Mouse (Mus musculus) liver, embryonic 16.5 days (tissue): Measurements from ENCODE around the gene Tspan3. TPM values are rescaled to one million over a fixed set of nuclear protein-coding genes. Genes with fewer than 3 reads are reported as not detected.

Experiments
- ATAC-seq: fragments of 200-750 bp; cut with Nextera tagmentation; 2 replicates; pipeline ENCODE4 v1.8.0; 2017; ENCODE audit warnings: low read depth, mild to moderate bottlenecking, moderate number of reproducible peaks, moderate library complexity
- H3K27ac ChIP-seq: fragments of 300-500 bp; sonication (generic); 2 replicates; pipeline ENCODE4 v1.5.1; 2014; ENCODE audit warnings: mild to moderate bottlenecking, low read length
- H3K27me3 ChIP-seq: fragments of 300-500 bp; sonication (generic); 2 replicates; pipeline ENCODE4 v1.6.1; 2014; ENCODE audit warnings: low read depth, low read length, mixed read lengths; ENCODE audit not compliant: control insufficient read depth, insufficient read depth
- H3K36me3 ChIP-seq: fragments of 300-500 bp; sonication (generic); 2 replicates; pipeline ENCODE4 v1.6.1; 2014; ENCODE audit warnings: mild to moderate bottlenecking; ENCODE audit not compliant: control insufficient read depth, insufficient read depth
- H3K4me1 ChIP-seq: fragments of 300-500 bp; sonication (generic); 2 replicates; pipeline ENCODE4 v1.6.1; 2014; ENCODE audit warnings: low read depth, low read length, mixed read lengths; ENCODE audit not compliant: control insufficient read depth
- H3K4me2 ChIP-seq: fragments of 300-500 bp; sonication (generic); 2 replicates; pipeline ENCODE4 v1.6.1; 2014; ENCODE audit warnings: low read depth, low read length, mixed read lengths
- H3K4me3 ChIP-seq: fragments of 300-500 bp; sonication (generic); 2 replicates; pipeline ENCODE4 v1.5.1; 2014; ENCODE audit warnings: low read depth, mild to moderate bottlenecking, low read length
- H3K9ac ChIP-seq: fragments of 300-500 bp; sonication (generic); 2 replicates; pipeline ENCODE4 v1.6.1; 2014; ENCODE audit warnings: low read depth, low read length
- H3K9me3 ChIP-seq: fragments of 300-500 bp; sonication (generic); replicated peaks from 2 replicates; pipeline ENCODE4 v1.6.1; 2016; ENCODE audit warnings: low read length; ENCODE audit not compliant: control insufficient read depth
- WGBS: fragments of 180-500 bp; shearing (Covaris S2); extraction: QIAGEN DNeasy Blood & Tissue Kit; methylation state at CpG from one replicate; pipeline ENCODE4 v1.1.7; 2014; ENCODE audit not compliant: insufficient replicate concordance; 5-methylcytosine and 5-hydroxymethylcytosine counted together
- polyA plus RNA-seq: library from polyadenylated mRNA; unstranded; fragments of >200 nt; fragmentation: Nextera tagmentation; extraction: Ambion mirVana; gene quantifications from 2 replicates; pipeline ENCODE4 v1.2.1, GENCODE M21; 2015

Gene Tspan3
- polyA plus RNA-seq, 1 experiment from 2014 or later, result 27.5 TPM

DNA sequence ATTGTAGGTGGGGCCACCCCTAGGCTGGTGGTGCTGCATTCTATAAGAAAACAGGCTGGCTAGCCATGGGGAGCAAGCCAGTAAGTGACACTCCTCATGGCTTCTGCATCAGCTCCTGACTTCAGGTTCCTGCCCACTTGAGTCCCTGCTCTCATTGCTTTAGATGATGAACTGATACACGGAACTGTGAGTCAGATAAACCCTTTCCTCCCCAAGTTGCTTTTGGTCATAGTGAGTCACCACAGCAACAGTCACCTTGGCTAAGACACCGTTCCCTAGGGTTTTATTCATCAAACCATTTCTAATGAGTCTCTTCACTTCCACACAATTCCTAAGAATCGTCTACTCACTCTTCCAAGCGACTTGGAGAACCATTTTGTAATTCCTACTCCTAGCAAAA lies 31.6 kb upstream of the Tspan3 start:
- 57% methylated on average over 4 of the region's 4 CpGs for WGBS

DNA sequence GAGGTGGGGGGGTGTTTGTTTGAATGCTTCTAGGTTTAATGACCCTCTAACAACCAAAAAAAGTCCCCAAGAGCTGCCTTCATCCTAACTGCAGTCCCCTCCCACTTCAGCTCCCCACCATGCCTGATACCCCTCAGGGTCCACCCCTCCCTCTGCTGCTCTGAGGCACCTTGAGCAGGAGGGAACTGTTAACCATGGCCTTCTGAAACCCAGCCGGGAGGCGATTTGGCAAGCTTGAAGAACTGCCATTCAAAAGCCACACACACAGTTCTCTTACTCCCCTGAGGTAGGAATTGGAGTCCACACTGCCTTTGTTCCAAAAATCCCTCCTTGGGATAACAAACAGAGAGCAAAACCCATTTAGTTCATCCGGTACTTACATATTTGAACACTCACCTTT lies 29.9 kb upstream of the Tspan3 start:
- H3K27me3 ChIP-seq, result no peaks in the 10 kb centered on the region
- no peaks in the 10 kb centered on the region for H3K9me3 ChIP-seq
- H3K4me1 ChIP-seq, result no peaks in the 10 kb centered on the region
- no peak overlapping the region for H3K27ac ChIP-seq
- H3K4me3 ChIP-seq, result no peak overlapping the region
- H3K36me3 ChIP-seq, result no peaks in the 10 kb centered on the region
- ATAC-seq, result no peak
- H3K4me2 ChIP-seq, result no peak overlapping the region
- H3K9ac ChIP-seq, result no peak overlapping the region
- WGBS, result 66% methylated on average over 3 of the region's 3 CpGs

More for the DNA sequence above, 31.6 kb upstream of the Tspan3 start:
- H3K4me2 ChIP-seq, result no peak overlapping the region
- H3K4me3 ChIP-seq, result no peak overlapping the region
- H3K36me3 ChIP-seq, result no peaks in the 10 kb centered on the region
- no peaks in the 10 kb centered on the region for H3K9me3 ChIP-seq
- no peak overlapping the region for H3K9ac ChIP-seq
- H3K27me3 ChIP-seq, result no peaks in the 10 kb centered on the region
- no peaks in the 10 kb centered on the region for H3K4me1 ChIP-seq
- no peak overlapping the region for H3K27ac ChIP-seq
- ATAC-seq, result no peak

DNA sequence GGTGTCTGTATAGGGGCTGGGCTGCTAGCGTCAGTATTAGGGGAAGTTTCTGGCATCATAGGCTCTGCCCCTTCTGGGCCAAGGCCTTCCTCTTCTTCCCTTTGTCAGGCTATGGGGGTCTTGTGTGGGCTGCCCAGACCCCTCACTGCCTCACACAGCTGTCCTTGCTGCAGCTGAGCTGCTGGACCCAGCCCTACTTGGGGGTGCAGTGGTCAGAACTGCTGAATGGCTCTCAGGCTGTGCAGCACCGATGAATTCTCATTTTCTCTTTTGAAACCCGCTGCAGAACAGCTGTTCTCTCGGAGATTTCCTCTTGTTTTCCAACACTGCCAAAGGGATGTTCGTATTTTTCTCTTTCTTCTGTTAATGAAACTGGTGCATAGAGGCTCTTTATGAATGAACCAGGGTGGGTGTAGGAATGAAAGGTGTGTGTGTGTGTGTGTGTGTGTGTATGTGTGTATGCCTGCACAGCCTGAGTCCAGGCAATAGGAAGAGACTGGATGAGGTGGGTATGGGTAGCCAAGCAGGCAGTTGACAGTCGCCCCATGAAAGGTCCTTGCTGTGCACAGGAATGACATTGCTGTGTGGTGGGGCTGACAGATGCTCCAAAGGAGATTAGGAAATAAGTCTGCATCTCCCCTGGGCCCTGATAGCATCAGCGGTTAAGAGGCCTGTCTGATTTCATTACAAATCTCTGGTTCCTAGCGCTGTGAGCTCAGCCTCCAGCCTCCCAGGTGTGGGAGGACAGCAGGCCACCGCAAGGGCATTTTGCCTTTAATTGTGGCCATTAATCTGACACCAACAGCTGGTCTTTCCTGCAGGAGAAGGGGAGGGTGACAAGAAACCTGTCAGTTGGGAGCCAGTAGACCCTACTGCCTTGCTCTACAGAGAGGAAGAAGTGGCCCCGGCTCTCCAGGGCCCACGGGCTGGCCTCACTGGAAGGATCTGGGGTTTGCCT lies 26.5 kb upstream of the Tspan3 start:
- H3K9ac ChIP-seq, result no peak overlapping the region
- no peak overlapping the region for H3K4me3 ChIP-seq
- no peaks in the 10 kb centered on the region for H3K4me1 ChIP-seq
- no peak overlapping the region for H3K4me2 ChIP-seq
- H3K27ac ChIP-seq, result no peak overlapping the region
- no peak for ATAC-seq
- H3K36me3 ChIP-seq, result no peaks in the 10 kb centered on the region
- no peaks in the 10 kb centered on the region for H3K9me3 ChIP-seq
- no peaks in the 10 kb centered on the region for H3K27me3 ChIP-seq
- WGBS, result 46% methylated on average over 11 of the region's 11 CpGs

DNA sequence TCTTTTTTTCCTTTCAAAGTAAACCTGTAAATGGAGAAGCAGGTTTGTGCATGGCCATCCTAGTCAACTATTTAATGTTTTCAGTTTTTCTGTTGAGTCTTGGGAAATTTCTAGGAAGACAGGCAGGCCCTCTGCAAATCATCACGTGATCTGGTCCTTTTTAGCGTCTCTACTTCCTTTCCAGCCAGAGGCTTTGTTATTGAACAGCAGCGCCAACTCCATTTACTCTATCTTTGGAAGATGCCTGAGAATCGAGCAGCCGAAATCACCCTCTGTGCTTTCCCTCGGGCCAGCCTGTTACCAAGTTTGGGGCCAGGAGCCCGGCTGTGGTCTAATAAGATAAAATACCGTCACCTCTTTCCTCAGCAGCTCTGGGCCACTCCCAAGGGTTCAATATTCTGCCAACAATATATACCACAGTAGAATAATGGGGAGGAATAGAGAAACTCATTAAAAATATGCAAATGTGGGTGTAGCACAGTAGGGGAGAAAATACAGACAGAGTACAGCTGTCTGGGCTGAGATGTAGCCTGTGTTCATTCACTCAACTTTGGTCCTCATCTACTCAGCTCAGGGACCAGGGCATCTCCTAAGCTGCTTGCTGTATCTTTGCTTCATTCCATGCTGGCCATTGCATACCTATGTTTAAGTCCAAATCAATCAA lies 15.0 kb upstream of the Tspan3 start:
- no peak overlapping the region for H3K4me3 ChIP-seq
- no peaks in the 10 kb centered on the region for H3K27me3 ChIP-seq
- H3K27ac ChIP-seq, result no peak overlapping the region
- ATAC-seq, result no peak
- H3K4me2 ChIP-seq, result no peak overlapping the region
- no peaks in the 10 kb centered on the region for H3K4me1 ChIP-seq
- H3K9ac ChIP-seq, result no peak overlapping the region
- H3K9me3 ChIP-seq, result no peaks in the 10 kb centered on the region
- H3K36me3 ChIP-seq, result no peaks in the 10 kb centered on the region
- WGBS, result 20% methylated on average over 8 of the region's 8 CpGs

DNA sequence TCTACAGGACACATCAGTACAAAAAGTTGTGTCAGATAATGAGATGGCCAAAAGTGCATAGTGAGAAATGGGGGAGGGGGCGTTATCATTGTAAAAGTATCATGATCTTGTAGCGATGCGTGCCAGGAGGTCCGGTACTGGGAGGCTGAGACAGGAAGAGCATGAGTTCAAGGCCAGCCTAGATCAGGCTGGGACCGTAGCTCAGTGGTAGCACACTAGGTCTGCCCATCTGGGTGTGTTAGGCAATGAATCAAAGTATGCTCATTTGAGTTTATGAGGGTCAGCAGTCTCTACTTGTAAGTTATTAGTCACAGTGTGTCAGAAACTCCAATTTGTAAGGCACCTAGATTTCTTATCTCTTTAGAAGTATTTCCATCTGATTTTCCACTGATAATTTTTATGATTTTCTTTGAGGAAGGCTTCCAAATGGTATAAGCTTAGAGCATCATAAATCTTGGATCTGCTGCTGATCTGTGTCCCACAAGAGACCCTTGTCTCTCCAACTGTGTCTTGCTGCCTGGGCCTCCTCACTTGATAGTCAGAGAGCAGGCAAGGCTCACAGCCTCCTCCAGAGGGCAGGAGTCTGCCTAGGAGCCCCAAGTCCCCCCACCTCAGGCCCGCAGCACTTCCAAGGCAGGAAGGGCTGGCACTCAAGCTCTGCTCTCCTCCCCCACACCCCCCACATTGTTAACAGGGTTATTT lies 14.3 kb upstream of the Tspan3 start:
- H3K36me3 ChIP-seq, result no peaks in the 10 kb centered on the region
- no peak for ATAC-seq
- no peaks in the 10 kb centered on the region for H3K27me3 ChIP-seq
- 58% methylated on average over 6 of the region's 6 CpGs for WGBS
- no peaks in the 10 kb centered on the region for H3K4me1 ChIP-seq
- no peak overlapping the region for H3K4me2 ChIP-seq
- H3K4me3 ChIP-seq, result no peak overlapping the region
- no peak overlapping the region for H3K9ac ChIP-seq
- no peaks in the 10 kb centered on the region for H3K9me3 ChIP-seq
- H3K27ac ChIP-seq, result no peak overlapping the region

DNA sequence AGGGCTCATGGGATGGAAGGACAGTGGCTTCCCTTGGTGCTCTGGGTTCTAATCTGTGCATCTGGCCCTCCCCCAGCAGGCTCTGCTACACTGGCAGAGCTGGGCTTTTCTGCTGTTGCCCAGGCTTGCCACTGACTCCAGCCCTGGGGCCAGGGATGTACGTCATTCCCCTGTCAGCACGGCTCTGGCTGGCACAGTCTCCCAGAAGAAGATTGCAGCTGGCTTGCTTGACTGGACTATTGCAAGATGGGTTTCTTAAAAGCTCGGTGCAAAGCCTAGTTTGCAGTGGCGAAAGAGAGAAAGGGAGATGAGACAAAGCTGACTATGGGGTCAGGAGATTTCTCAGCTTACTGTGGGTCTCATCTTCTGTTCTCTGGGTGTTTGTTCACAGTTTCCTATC lies 12.1 kb upstream of the Tspan3 start:
- Histone ChIP-seq H3K27ac (no peak overlapping the region), H3K9ac (no peak overlapping the region), H3K4me1 (no peaks in the 10 kb centered on the region), H3K4me2 (no peak overlapping the region), H3K4me3 (no peak overlapping the region), H3K36me3 (no peaks in the 10 kb centered on the region), H3K9me3 (no peaks in the 10 kb centered on the region), H3K27me3 (no peaks in the 10 kb centered on the region)
- ATAC-seq, result no peak
- WGBS, result 68% methylated on average over 4 of the region's 4 CpGs

DNA sequence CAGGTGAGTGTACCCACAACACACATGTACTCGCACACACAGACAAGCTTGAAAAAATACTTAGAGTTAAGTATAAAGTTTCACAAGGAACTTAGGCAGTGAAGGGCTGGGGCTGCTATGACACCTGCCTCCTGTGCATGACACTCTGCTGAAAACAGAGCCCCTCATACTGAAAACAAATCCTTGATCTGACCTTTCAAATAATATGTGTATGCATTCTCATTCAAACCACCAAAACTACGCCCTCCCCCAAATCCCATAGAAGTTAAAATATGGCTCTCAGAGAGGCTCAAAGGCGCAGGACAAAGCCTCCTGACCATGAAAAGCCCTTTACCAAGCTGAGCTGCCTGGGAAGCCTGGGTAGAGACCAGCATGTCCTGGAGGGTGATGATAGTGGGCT lies 10.0 kb upstream of the Tspan3 start:
- Histone ChIP-seq H3K9me3 (no peaks in the 10 kb centered on the region), H3K27me3 (no peaks in the 10 kb centered on the region), H3K4me1 (no peaks in the 10 kb centered on the region), H3K4me2 (no peak overlapping the region), H3K36me3 (no peaks in the 10 kb centered on the region), H3K9ac (no peak overlapping the region), H3K27ac (no peak overlapping the region), H3K4me3 (no peak overlapping the region)
- no peak for ATAC-seq
- 74% methylated on average over 3 of the region's 3 CpGs for WGBS

DNA sequence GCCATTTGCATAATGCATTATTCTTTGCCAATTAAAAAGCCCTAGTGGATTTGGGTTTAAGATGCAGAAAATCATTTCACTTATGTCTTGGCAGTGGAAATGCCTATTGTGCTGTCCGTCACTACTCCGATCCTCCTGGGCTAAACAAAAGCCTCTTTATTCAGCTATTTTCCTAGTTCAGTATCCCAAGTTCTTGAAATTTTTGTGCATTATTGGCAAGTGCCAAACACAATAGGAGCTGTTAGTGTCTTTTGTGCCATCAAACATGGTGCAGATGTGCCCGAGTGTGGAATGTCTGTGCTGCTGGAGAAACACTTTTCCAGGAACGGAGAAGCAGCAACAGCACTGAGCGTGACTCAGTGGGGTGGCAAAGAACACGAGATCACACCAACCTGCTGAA lies 2.4 kb upstream of the Tspan3 start:
- Histone ChIP-seq H3K9ac (no peak overlapping the region), H3K9me3 (no peaks in the 10 kb centered on the region), H3K27me3 (no peaks in the 10 kb centered on the region), H3K27ac (no peak overlapping the region), H3K4me1 (no peaks in the 10 kb centered on the region), H3K4me3 (no peak overlapping the region), H3K36me3 (no peaks in the 10 kb centered on the region), H3K4me2 (no peak overlapping the region)
- ATAC-seq, result no peak
- 77% methylated on average over 6 of the region's 6 CpGs for WGBS
